Mouse (Mus musculus): ENCODE results near the gene Efcab9.

Efcab9 gene

GRCm38 (mm10) chr11:32495283-32495682, 36.6 kb downstream of the Efcab9 start:
- DNase-seq (ENCODE audit: low read depth, low spot score) = no peak

DNA sequence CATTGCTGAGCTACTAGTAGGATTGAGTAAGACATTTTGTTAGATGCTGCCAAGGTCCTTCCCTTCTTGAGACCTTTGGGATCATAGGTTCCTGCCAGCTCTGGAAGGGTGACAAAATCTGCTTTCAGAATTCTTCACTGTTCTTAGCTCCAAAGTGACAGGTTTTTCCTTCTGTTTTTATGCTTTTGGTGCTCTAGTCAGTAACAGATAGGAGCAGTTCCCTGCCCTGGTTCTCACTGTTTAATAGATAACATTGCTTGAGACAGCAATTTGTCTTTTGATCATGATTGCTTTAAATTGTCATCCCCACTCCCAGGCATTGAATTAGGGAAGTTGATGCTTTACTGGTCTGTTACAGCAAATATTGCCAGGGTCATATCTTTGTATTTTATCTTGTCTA, 38.6 kb downstream of the Efcab9 start:
- no peak for DNase-seq (ENCODE audit: low read depth, low spot score)

- no peak for DNase-seq (ENCODE audit: low read depth, low spot score)
These were observed 40.8 kb downstream of the Efcab9 start for GRCm38 (mm10) chr11:32491079-32491478.

DNA sequence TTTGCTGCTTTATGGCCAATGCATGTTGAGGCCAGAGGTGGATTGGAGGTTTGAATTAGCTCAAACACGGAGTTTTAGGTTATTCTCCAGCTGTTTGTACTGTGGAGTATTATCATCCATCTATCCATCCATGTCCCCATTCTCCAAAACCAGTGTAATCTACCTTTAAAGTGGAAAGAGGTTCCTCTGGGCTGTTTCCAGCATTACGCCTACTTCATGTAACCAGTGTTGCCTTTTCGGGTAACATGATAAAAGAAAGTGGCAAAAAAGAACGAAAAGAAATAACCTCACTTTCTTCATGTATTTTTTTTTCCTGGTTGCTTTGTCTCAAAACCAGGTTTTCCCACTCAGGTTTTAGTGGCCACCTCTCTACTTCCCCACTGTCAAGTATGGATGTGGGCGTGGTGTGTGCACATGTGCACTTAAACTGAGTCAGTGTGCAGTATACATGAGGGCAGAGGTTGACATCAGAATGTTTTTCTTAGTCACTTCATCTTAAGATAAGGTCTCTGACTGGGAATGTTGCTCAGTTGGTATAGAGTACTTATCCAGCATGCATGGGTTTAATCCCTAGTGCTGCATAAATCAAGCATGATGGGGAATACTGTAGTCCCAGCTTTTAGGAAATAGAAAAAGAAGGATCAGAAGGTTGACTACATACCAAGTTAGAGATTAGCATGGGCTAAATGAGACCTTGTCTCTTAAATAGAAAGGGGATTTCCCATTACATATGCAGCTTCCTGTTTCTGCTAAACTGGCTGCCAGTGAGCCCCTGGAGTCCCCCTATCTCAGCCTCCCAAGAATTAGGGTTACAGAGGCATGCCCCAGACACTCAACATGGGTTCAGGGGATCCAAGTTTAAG, 42.8 kb downstream of the Efcab9 start:
- no peak for DNase-seq (ENCODE audit: low read depth, low spot score)

DNA sequence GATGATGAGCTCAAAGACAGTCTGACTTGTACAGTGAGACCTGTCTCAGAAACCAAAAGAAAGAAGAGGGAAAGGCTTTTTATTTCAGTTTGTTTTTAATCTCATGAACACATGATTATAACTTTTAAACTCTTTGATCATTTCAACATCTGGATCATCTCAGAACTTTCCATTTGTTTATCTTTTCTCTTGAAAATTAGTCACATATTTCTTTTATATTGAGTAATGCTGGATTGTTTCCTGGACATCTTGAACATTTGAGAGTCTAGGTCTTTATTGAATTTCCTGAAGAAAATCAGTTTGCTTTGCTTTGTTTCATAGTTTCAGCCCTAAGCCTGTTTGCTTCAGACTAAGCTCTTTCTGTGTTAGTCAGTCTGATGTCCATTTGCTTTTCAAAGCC, 43.5 kb downstream of the Efcab9 start:
- DNase-seq (ENCODE audit: low read depth, low spot score) = no peak

GRCm38 (mm10) chr11:32487501-32487900, 44.4 kb downstream of the Efcab9 start:
- DNase-seq (ENCODE audit: low read depth, low spot score) = no peak

- no peak for DNase-seq (ENCODE audit: low read depth, low spot score)
These were observed 45.3 kb downstream of the Efcab9 start for GRCm38 (mm10) chr11:32486621-32487020.

DNA sequence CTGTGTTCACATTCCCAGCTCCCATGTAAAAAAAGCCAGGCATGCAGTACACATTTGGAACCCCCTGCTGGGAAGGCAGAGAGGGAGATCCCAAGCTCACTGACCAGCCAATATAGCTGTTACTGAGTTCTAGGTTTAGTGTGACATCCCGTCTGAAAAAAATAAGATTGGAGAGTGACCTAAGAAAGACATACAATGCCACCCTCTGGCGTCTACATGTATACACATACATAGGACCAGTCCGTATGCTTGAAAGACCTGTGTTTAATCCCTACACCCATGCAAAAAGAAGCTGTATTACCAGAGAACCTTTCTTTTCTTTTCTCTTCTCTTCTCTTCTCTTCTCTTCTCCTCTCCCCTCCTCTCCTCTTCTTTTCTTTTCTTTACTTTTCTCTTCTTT, 46.6 kb downstream of the Efcab9 start:
- no peak for DNase-seq (ENCODE audit: low read depth, low spot score)

DNA sequence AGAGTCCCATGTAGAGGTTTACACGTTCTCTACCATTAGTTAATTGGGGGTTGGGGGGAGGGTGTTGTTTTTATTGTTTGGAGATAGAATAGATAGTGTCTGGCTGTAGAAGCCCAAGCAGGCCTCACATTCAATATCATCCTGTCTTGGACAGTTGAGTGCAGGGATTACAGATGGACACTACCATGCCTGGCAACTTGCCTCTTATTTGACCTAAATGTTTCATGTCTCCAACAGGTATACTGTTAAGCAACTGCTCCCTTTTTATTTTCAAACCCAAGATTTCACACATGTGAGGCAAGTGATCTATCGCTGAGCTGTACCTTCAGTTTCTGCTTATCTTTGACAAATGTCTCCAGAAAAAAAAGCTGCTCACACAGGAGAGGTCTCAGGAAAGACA, 50.4 kb downstream of the Efcab9 start:
- no peak for DNase-seq (ENCODE audit: low read depth, low spot score)

- no peak for DNase-seq (ENCODE audit: low read depth, low spot score)
These were observed 56.2 kb downstream of the Efcab9 start for GRCm38 (mm10) chr11:32475487-32476236.

DNA sequence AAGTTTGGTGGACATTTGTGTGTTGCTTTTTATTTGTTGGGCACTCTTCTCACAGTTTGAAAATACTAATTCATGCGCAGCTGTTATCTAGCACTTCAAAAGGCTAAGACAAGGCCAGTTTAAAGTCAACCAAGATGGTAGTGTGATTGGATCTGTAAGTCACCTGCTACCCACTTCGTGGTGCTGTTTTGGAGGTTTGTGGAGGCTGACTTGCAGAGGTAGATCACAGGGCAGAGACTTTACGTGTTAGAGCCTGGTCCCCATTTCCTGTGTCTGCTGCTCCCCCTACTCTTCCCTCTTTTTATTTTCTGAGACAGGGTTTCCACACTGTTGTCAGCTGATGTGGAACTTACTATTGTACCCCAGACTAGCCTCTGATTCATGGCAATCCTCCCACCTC, 57.2 kb downstream of the Efcab9 start:
- DNase-seq (ENCODE audit: low read depth, low spot score) = no peak

Measured in c-Kit-negative CD71-positive TER-119-positive erythroid progenitor cells, embryonic 14.5 days (primary cell).